Mouse (Mus musculus): Measurements from ENCODE around the gene Grtp1. TPM values are rescaled to one million over a fixed set of nuclear protein-coding genes. Genes with fewer than 3 reads are reported as not detected.

Grtp1 gene
- total RNA-seq (2014; rRNA removed): 7.9 and 10.1 TPM in 2 replicates
- 18.9 and 19.9 TPM in 2 replicates for polyA plus RNA-seq (2015; fragmentation: Nextera tagmentation; extraction: Ambion mirVana)

DNA sequence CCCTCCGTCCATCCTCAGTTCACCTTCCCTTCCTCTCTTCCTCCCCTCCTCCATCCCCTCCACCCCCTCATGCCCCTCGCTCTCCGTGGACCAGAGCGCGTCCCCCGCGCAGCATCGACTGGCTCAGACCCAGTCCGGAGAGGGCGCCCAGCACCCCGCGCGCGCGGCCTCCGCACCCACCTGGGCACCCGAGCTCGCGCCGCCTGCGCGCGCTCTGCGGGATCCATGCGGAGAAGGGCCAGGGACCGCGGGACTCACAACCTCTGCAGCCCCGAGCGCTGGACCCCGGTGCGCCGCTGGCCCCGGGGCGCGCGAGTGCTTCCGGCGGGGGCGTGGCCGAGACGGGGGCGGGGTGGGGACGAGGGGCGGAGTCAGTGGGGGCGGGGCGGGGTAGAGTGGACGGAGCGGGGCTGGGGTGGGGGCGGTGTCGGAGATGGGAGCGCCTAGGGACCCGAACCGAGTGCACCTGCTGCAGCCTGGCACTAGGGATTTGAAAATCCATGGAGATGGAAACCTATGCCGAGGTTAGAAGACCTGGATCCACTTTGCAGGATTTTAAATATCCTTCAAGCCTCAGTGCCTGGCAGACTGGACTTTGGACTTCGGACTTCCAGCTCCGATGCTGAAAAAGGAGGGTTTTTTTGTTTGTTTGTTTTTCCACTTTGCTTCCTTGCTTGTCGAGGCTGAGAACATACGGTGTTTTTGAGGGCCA lies at the start of gene Grtp1:
Gene Grtp1, minus strand, starts transcription at position 320 of the 712 bp plus-strand sequence.
- no peak within 1 kb of the TSS for H3K27ac ChIP-seq (ENCODE audit: low read depth, low read length)
- H3K4me2 ChIP-seq (ENCODE audit: low read depth, low read length, poor library complexity, severe bottlenecking): peak within 1 kb of the TSS; percentile 97
- peak within 1 kb of the TSS; percentile 84 for H3K4me3 ChIP-seq (ENCODE audit: low read depth, low read length)
- no peaks in the 10 kb centered on the region for H3K9me3 ChIP-seq (ENCODE audit: low read length)
- H3K27me3 ChIP-seq (ENCODE audit: insufficient read depth, low read length): peaks cover 13% of the 10 kb centered on the region
- DNase-seq (ENCODE audit: low spot score): no peak
- H3K4me1 ChIP-seq (ENCODE audit: insufficient read depth, low read length): no peaks in the 10 kb centered on the region; the same call in 1 of the 2 replicates
- 1% methylated on average over 46 of the region's 58 CpGs for WGBS
- peak; percentile 73 for ATAC-seq (ENCODE audit: low FRiP score)
- TF ChIP-seq CTCF (IDR thresholded peaks at IDR 0.05): no peak
- H3K36me3 ChIP-seq (ENCODE audit: insufficient read depth, low read length): no peaks in the 10 kb centered on the region
- H3K9ac ChIP-seq (replicated peaks; ENCODE audit: low read length, poor library complexity, severe bottlenecking): peak within 1 kb of the TSS; percentile 74

DNA sequence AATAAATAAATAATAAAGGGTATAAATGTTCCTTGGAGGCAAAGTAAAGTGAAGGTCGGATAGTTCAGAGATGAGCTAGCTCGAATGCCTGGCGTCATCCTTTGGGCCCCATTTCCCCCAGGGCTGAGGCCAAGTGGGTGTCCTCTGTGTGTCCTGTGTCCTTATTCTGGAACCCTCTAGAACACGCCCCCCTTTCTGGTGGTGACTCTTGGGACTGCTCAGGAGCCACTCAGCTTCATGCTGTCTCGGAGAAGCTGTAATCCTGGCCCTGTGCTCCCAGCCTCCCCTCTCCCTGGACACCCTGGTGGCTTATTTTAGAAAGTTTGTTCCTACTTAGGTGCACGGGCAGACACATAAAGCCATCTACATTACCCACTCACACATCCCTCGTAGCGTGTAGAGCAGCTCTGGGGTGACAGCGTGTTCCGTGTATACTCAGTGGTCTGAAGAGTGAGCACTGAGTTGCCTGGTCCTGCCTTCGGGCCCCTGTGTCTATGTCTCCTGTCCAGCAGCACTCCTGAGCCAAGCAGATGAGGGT lies 44.0 kb upstream of the Grtp1 start:
- 85% methylated on average over 11 of the region's 11 CpGs for WGBS
- no peak overlapping the region for H3K4me2 ChIP-seq (ENCODE audit: low read depth, low read length, poor library complexity, severe bottlenecking)
- no peak overlapping the region for H3K9ac ChIP-seq (replicated peaks; ENCODE audit: low read length, poor library complexity, severe bottlenecking)
- H3K27me3 ChIP-seq (ENCODE audit: insufficient read depth, low read length): no peaks in the 10 kb centered on the region
- no peaks in the 10 kb centered on the region for H3K4me1 ChIP-seq (ENCODE audit: insufficient read depth, low read length)
- no peak overlapping the region for H3K27ac ChIP-seq (ENCODE audit: low read depth, low read length)
- H3K9me3 ChIP-seq (ENCODE audit: low read length): no peaks in the 10 kb centered on the region
- TF ChIP-seq CTCF (IDR thresholded peaks at IDR 0.05): no peak
- DNase-seq (ENCODE audit: low spot score) (no peak), ATAC-seq (ENCODE audit: low FRiP score) (no peak)
- H3K36me3 ChIP-seq (ENCODE audit: insufficient read depth, low read length): no peaks in the 10 kb centered on the region
- H3K4me3 ChIP-seq (ENCODE audit: low read depth, low read length): no peak overlapping the region

DNA sequence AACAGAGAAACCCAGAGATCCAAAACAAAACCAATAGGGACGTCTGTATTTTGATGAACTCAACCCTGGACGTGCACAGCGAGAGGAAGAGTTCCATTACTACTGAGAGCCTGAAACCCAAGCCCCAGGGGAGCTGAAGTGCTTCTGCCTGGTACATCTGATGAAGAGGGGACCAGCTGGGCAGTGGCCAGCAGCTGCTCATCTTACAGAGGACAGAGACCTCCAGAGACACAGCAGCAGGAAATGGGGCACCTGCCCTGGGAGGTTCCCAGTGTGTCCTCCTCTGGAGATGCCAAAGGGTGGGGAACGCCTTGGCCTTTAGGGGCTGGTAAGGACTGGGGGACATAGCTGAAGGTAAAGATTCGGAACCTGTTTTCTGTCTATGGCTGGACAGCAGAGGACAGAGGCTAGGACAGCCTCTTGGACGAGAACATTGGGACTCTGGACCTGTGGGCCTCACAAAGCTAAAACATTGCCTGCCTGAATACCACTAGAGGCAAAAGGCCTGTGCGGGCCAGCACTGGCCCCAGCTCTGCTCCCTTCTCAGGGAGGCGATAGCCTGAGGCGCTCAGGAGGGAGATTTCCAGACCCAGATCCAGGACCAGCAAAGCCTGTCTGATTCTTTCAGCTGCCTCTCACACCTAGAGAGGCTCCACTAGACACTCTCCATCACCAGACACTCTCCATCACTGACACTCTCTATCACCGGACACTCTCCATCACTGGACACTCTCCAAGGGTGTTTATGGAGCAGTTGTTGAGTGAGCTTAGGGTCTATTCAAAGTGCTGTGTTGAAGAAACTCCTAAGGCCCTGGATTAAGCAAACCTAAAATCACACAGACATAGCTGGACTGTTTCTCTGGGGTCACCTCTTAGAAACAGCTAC lies 42.8 kb upstream of the Grtp1 start:
- no peaks in the 10 kb centered on the region for H3K27me3 ChIP-seq (ENCODE audit: insufficient read depth, low read length)
- H3K36me3 ChIP-seq (ENCODE audit: insufficient read depth, low read length): no peaks in the 10 kb centered on the region
- H3K4me2 ChIP-seq (ENCODE audit: low read depth, low read length, poor library complexity, severe bottlenecking): no peak overlapping the region
- no peaks in the 10 kb centered on the region for H3K4me1 ChIP-seq (ENCODE audit: insufficient read depth, low read length)
- ATAC-seq (ENCODE audit: low FRiP score) (no peak), DNase-seq (ENCODE audit: low spot score) (no peak)
- no peak overlapping the region for H3K9ac ChIP-seq (replicated peaks; ENCODE audit: low read length, poor library complexity, severe bottlenecking)
- WGBS: 85% methylated on average over 10 of the region's 10 CpGs
- no peak overlapping the region for H3K27ac ChIP-seq (ENCODE audit: low read depth, low read length)
- no peaks in the 10 kb centered on the region for H3K9me3 ChIP-seq (ENCODE audit: low read length)
- no peak overlapping the region for H3K4me3 ChIP-seq (ENCODE audit: low read depth, low read length)
- no peak for TF ChIP-seq CTCF (IDR thresholded peaks at IDR 0.05)

DNA sequence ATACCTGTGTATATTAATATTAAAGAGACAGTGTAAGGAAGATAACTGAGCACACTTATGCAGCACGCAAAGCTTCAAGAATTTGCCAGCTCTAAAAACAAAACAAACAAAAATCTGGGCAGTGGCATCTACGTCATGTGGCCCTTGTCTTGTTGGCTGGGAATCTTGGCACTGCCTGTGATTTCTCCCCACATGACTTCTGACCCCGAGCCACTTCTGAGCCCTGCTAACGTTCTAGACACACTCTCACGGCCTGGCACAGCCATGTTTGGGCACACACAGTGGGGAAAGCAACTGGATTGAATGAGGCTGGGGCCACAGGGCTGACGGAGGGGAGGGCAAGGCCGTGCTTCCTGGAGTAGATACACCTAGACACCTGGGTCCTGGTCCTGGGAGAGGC lies 40.3 kb upstream of the Grtp1 start:
- Histone ChIP-seq H3K36me3 (ENCODE audit: insufficient read depth, low read length) (no peaks in the 10 kb centered on the region), H3K4me3 (ENCODE audit: low read depth, low read length) (no peak overlapping the region), H3K9me3 (ENCODE audit: low read length) (no peaks in the 10 kb centered on the region), H3K27me3 (ENCODE audit: insufficient read depth, low read length) (no peaks in the 10 kb centered on the region), H3K4me1 (ENCODE audit: insufficient read depth, low read length) (no peaks in the 10 kb centered on the region), H3K9ac (replicated peaks; ENCODE audit: low read length, poor library complexity, severe bottlenecking) (no peak overlapping the region), H3K27ac (ENCODE audit: low read depth, low read length) (no peak overlapping the region), H3K4me2 (ENCODE audit: low read depth, low read length, poor library complexity, severe bottlenecking) (no peak overlapping the region)
- no peak for DNase-seq (ENCODE audit: low spot score)
- ATAC-seq (ENCODE audit: low FRiP score): no peak
- no peak for TF ChIP-seq CTCF (IDR thresholded peaks at IDR 0.05)
- WGBS: 82% methylated on average over 7 of the region's 7 CpGs

DNA sequence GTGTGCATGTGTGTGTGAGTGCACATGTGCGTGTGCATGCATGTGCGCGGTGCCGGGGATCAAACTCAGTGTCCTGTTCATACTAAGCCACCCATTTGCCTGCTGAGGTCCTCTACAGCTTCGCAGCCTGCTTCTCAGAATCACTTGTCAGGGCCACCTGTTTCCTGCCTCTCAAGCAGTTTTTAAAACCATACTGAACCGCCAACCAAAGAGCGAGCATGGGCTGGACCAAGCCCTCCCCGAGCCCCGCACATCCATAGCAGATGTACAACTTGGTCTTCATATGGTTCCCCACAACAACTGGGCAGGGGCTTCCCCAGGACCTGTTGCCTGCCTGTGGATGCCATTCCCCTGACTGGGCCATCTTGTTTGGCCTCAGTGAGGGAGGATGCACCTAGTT lies 39.6 kb upstream of the Grtp1 start:
- H3K4me2 ChIP-seq (ENCODE audit: low read depth, low read length, poor library complexity, severe bottlenecking): no peak overlapping the region
- H3K36me3 ChIP-seq (ENCODE audit: insufficient read depth, low read length): no peaks in the 10 kb centered on the region
- no peak for ATAC-seq (ENCODE audit: low FRiP score)
- no peak overlapping the region for H3K9ac ChIP-seq (replicated peaks; ENCODE audit: low read length, poor library complexity, severe bottlenecking)
- H3K27me3 ChIP-seq (ENCODE audit: insufficient read depth, low read length): no peaks in the 10 kb centered on the region
- H3K4me3 ChIP-seq (ENCODE audit: low read depth, low read length): no peak overlapping the region
- WGBS: 90% methylated on average over 9 of the region's 9 CpGs
- H3K9me3 ChIP-seq (ENCODE audit: low read length): no peaks in the 10 kb centered on the region
- H3K27ac ChIP-seq (ENCODE audit: low read depth, low read length): no peak overlapping the region
- DNase-seq (ENCODE audit: low spot score): no peak
- H3K4me1 ChIP-seq (ENCODE audit: insufficient read depth, low read length): no peaks in the 10 kb centered on the region
- TF ChIP-seq CTCF (IDR thresholded peaks at IDR 0.05): no peak
